Mouse (Mus musculus): ENCODE measurements around the gene F2rl1.

Gene F2rl1

GRCm38 (mm10) chr13:95524674-95525491, at the start of gene F2rl1:
Gene F2rl1, minus strand, starts transcription at chr13:95525227.
- DNase-seq (ENCODE audit: low spot score): peak; percentile 92

DNA sequence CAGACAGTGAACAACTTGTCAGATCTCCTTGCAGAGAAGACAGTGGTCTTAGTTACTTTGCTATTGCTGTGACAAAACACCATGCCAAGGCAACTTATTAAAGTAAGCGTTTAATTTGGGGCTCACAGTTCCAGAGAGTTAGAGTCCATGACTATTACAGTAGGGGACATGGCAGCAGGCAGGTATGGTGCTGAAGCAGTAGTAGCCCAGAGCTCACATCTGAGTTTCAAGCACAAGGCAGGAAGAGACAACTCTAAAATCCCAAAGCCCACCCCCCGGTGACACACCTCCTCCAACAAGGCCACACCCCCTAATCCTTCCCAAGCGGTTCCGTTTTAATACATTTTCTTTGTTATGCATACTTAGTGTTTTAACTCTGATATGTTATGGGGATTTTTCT, 45.9 kb upstream of the F2rl1 start:
- DNase-seq (ENCODE audit: low spot score): no peak

- no peak for DNase-seq (ENCODE audit: low spot score)
These were observed 44.3 kb upstream of the F2rl1 start for GRCm38 (mm10) chr13:95569326-95569725.

GRCm38 (mm10) chr13:95568336-95568735, 43.3 kb upstream of the F2rl1 start:
- no peak for DNase-seq (ENCODE audit: low spot score)

DNA sequence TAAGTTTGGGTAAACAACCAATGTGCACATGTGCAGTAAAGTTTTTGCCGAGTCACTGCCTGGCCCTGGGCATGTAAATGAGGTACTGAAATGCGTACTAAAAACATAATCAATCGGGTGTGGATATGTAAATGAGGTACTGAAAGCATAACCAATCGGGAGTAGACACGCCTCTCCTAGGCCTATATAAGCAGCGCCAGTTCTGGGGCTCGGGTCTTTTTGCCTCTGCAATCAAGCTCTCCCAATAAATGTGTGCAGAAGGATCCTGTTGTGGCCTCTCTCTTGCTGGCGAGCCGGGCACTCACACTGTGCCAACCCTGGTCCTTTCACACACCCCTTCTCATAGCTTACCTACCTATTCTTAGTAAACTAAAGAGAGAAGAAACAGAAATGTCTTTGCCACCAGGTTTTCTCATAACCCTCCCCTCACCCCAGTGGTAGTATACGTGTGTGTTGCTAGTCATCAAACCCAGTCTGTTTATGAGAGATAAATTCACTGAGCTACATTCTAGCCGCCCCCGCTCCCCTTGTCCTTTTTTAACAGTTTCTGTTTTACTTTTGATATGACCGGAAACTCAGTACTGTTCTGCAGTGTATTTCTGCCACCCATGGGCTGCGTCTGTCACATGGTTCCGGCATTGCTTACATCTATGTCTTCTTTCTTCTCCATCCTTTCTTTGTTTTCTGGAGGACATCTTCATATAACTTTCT, 42.0 kb upstream of the F2rl1 start:
- no peak for DNase-seq (ENCODE audit: low spot score)

GRCm38 (mm10) chr13:95563693-95564092, 38.7 kb upstream of the F2rl1 start:
- peak; percentile 70 for DNase-seq (ENCODE audit: low spot score)

DNA sequence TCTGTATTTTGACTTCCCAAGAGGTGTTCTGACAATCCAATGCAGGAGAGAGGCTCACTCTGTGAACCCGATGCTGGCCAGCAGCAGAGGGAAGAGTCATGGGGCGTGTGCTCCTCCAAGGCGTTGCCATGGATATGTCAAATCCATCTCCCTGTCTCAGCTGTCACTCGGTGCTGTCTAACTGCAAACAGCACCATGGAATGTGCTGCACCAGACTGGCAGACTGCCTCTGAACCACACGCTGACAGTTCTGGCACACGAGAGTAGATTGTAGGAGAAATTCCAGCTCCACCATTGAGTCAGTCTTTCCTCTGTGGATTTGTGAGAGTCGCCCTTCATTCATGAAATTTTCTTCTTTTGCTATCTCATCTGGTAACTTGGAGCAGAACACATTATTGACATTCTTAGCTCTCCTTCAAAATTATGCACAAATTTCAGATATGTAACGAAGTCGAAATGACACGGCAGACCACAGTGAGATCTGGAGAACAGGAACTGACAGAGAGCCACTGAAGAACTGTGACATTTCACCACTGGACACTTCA, 38.1 kb upstream of the F2rl1 start:
- DNase-seq (ENCODE audit: low spot score): no peak

DNA sequence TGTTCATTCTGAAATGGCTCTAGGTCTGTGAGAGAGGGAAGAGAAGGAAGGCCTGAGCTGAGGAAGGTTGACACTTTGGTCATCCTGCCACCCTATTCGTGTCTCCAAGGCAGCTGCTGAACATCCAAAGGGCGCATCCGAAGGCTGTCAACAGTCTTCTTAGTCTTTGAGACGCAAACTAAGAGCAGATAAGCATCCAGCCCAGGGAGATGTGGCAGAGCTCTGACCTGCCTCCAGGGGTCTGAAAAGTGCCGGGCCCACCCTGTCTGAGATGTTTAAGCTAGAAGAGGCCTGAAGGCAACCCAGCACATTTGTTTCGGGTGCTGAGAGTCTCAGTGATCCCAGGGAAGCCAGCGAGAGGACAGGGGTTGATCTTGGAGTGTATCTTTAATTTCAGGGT, 32.3 kb upstream of the F2rl1 start:
- DNase-seq (ENCODE audit: low spot score): no peak

- peak; percentile 29 for DNase-seq (ENCODE audit: low spot score)
These were observed 29.0 kb upstream of the F2rl1 start for GRCm38 (mm10) chr13:95553885-95554492.

DNA sequence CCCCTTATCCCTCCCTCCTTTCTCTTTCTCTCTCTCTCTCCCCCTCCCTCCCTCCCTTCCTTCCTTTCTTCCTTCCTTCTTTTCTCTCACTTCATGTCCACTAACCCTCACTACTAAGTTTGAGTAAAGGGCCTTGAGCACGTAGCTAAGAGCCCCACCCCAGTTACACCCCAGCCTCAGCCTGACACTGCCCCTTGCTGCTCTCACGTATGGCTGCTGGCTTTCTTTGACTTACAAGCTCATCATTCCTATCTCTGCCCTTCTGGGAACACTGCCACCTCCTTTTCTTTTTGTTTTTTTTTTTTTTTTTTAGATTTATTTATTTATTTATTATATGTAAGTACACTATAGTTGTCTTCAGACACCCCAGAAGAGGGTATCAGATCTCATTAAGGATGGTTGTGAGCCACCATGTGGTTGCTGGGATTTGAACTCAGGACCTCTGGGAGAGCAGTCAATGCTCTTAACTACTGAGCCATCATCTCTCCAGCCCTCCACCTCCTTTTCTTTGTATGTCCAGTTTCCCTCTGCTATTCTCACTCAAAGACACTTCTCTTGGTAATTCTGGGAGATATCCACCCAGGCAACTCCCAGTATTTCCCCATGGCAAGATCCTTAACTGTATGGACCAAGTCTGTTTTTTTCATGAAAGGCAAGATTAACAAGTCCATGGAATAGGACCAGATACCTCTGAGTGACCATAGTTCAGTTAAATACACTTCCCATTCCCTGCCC, 25.8 kb upstream of the F2rl1 start:
- no peak for DNase-seq (ENCODE audit: low spot score)

GRCm38 (mm10) chr13:95549421-95549820, 24.4 kb upstream of the F2rl1 start:
- no peak for DNase-seq (ENCODE audit: low spot score)

GRCm38 (mm10) chr13:95548856-95549255, 23.8 kb upstream of the F2rl1 start:
- DNase-seq (ENCODE audit: low spot score): no peak

GRCm38 (mm10) chr13:95548291-95548789, 23.3 kb upstream of the F2rl1 start:
- peak; percentile 35 for DNase-seq (ENCODE audit: low spot score)

DNA sequence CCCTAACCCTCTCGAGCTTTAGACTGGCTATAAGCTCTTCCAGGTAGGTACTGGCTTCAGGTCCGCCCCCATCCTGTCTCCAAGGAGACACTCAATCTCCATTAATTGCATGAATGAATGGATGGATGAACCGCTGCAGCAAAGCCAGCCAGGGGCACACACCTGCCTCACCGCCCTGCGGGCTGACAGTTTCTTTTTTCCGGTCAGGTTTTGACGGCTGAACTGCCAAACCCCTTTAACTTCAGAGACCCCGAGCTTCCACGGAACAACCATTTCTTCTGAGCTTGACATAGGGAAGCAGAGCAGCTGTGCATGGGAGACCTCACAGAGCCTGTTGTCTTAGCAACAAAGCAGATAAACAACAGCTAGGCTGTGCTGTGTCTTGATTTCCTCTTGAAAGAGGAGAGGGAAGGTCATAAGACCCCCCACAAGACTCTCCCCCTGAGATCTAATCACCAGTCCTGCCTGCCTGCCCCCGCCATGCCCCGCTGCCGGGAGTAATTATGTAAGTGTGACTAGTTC, 22.1 kb upstream of the F2rl1 start:
- no peak for DNase-seq (ENCODE audit: low spot score)

DNA sequence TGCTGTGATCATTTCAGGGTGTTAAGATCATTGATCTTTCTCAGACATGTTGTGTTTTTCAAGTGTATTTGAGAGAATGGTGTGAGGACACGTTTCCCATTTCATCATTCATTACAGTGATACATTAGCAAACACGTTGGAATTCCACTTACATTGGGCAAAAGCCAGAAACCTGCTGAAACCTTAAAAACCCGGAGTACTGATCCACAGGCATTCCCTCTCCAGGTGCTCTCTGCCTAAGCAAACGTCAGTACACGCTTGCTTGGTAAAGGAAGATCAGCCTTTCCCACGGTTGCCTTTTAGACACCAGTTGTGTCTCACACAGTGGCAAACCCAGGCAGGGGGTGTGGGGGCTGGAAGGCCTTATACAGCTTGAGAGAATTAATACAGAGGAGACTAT, 21.2 kb upstream of the F2rl1 start:
- DNase-seq (ENCODE audit: low spot score): no peak

- no peak for DNase-seq (ENCODE audit: low spot score)
These were observed 20.7 kb upstream of the F2rl1 start for GRCm38 (mm10) chr13:95545729-95546186.

GRCm38 (mm10) chr13:95538021-95538420, 13.0 kb upstream of the F2rl1 start:
- DNase-seq (ENCODE audit: low spot score): no peak

GRCm38 (mm10) chr13:95536117-95536493, 11.1 kb upstream of the F2rl1 start:
- no peak for DNase-seq (ENCODE audit: low spot score)

DNA sequence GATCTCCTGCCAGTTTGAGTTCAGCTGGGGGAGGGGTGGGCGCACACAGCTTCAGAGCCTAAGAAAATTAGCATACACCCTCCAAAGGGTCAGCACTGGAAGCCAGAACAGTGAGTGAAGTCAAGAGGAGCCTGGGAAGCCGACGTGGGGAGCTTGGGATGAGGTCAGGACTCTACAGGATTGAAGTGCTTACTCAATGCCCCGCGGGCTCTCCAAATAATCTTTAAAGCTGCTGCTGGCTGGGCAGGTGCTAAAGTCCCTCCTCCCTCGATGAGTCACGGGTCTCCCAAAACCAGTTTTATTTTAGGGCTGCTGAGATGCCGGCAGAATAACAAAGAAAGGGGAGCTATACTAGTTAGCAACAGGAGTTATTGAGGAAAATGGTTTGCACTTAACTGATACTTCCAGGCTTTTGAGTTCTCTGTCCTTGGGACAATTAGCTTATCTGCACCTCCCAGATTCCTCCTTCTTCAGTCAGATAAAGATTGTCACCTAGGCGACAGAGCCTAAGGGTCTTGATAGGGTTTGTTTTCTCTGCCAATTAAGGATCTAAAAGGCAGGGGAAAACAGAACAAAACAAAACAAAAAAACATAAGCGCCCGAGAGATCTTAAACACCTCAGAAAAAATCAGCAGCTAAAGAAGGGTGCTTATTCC, 10.6 kb upstream of the F2rl1 start:
- peak; percentile 55 for DNase-seq (ENCODE audit: low spot score)

GRCm38 (mm10) chr13:95535026-95535425, 10.0 kb upstream of the F2rl1 start:
- DNase-seq (ENCODE audit: low spot score): no peak

DNA sequence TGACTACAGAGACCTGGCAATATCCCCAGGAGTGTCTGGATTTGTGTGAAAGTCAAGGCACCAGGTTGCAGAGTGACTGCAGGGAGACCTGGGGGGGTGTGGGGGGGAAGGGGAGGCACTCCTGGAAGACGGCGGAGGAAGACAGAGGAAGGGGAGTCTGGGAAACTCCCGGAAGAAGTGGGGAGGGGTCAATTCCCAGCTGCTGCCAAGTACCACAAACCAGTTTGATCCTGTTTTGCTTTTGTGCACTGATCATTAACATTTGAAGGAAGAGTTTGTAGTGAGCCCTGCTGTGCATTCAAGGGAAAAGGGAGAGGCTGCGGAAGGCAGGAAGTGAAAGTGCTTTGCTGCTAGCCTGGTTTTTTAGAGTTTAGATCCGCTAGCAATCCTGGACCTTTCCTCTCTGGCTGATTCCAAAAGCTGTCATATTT, 9.1 kb upstream of the F2rl1 start:
- DNase-seq (ENCODE audit: low spot score): no peak
